Mouse (Mus musculus): ENCODE results near the gene 1500009L16Rik. TPM values are rescaled to one million over a fixed set of nuclear protein-coding genes. Genes with fewer than 3 reads are reported as not detected.

The 1500009L16Rik gene
- polyA plus RNA-seq (2021), result 4.4 TPM

DNA sequence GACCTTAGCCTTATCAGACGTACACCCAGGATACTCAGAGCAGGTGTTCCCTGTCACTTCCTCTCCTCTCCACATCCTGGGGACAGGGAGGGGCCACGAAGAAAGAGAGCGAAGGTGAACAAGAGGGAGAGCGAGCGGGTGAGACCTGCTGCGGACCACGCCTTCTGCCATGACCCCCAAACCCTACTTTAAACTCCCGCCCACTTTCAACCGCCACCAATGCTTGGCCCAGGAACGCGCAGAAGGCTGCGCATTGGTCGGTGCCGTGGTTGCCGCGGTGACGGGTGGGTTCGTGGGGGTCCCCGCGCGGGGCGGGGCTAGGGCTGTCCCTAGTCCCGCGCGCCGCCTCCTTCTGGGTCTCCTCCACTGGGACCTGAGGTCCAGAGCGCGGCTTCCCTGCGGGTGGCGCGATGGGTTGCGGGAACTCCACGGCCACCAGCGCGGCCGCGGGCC is at the start of gene 1500009L16Rik:
1500009L16Rik (plus strand) TSS at position 287 of the 453 bp plus-strand sequence.
- CTCF ChIA-PET, result interaction anchor here (1.6 to 2.1 kb wide), 2 partner anchors 10 to 11 kb away, joined by 3 to 8 read pairs; no protein-coding TSS in a partner anchor
- POLR2A ChIA-PET, result no interaction called here
- ATAC-seq (peak; percentile 61), DNase-seq (ENCODE audit: low read depth, low spot score) (no peak)
- in situ Hi-C loops (cut with MboI; ENCODE audit: low pct_unique_long_range_greater_than_20kb), result no loop called here
- no peak for TF ChIP-seq CTCF (IDR thresholded peaks at IDR 0.05)
- peaks cover 6% of the 10 kb centered on the region for H3K27me3 ChIP-seq

DNA sequence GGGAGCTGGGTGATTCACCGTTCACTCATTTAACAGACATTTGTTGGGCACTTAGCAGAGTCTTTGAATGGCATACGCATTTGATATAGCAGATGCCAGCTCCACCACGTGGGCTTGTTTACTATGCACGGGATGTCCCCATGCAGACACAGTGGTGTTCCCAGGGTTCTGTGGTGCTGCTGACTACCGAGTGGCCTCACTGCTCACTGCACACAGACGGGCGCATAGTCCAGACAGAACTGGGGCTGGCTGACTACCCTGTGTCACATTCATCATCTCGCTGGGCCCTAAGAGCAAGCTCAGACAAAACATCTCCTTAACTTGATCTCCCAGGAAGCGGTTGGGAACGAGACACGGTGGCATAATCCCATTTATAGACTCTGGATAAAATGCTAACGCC is 41.3 kb upstream of the 1500009L16Rik start:
- ChIA-PET POLR2A (no interaction called here), CTCF (no interaction called here)
- in situ Hi-C loops (cut with MboI; ENCODE audit: low pct_unique_long_range_greater_than_20kb), result no loop called here
- DNase-seq (ENCODE audit: low read depth, low spot score), result no peak
- TF ChIP-seq CTCF (IDR thresholded peaks at IDR 0.05), result no peak
- no peaks in the 10 kb centered on the region for H3K27me3 ChIP-seq
- ATAC-seq, result no peak

DNA sequence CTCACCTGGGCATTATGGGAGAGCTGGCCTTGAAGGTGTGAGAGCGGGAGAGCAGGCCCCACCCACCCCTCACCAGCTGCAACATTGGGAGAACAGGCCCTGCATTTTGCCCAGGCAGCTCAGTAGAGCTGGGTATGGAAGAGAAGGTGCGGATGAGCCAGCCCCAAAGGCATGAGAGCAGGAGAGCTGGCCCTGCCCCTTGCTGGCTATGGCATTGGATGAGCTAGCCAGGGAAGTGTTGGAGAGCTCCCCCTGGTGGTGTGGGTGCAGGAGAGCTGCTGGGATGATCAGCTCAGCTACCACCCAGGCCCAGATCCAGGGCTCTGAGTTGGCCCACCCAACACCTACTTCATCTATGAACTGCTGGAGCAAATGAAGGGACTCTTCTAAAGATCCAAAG is 34.5 kb upstream of the 1500009L16Rik start:
- in situ Hi-C loops (cut with MboI; ENCODE audit: low pct_unique_long_range_greater_than_20kb), result no loop called here
- DNase-seq (ENCODE audit: low read depth, low spot score), result no peak
- ChIA-PET POLR2A (no interaction called here), CTCF (interaction anchor here (1.1 kb wide), 1 partner anchor 35 kb away, joined by 4 read pairs; no protein-coding TSS in a partner anchor)
- no peaks in the 10 kb centered on the region for H3K27me3 ChIP-seq
- no peak for ATAC-seq
- no peak for TF ChIP-seq CTCF (IDR thresholded peaks at IDR 0.05)

DNA sequence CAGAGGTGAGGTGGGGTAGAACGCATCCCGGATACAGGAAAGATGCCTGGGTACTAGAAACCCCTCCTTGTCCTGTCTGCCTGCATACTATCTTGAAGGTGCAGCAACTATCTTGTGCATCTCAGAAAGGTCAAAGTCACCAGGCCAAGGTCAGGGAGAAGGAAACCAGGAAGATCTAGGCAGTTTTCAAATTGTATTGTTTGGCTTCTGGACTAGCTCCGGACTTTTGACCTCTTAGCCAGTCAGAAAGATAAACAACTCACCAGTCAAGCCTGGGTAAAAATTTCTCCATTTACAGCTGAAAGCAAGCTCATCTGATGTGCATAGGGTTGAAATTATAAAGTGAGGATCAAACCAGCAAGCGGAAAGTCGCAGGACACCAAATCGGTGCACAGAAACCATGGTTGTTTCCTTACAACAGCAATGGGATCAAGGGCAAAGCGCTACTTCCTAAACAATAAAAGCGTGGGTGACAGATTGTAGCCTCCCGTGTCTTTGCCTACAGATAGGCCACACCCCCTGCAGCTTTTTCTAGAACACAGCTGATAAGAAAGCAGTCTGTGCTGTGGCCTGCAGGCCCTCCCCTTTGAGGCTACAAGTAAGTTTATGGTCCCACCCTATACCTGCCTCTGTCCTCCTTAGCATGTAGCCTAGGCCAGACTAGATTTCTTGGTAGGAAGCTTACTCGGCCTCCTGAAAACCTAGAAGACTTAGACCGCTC is 30.3 kb upstream of the 1500009L16Rik start:
- ChIA-PET CTCF (no interaction called here), POLR2A (no interaction called here)
- no peak for DNase-seq (ENCODE audit: low read depth, low spot score)
- in situ Hi-C loops (cut with MboI; ENCODE audit: low pct_unique_long_range_greater_than_20kb), result no loop called here
- no peaks in the 10 kb centered on the region for H3K27me3 ChIP-seq
- no peak for ATAC-seq
- TF ChIP-seq CTCF (IDR thresholded peaks at IDR 0.05), result no peak

DNA sequence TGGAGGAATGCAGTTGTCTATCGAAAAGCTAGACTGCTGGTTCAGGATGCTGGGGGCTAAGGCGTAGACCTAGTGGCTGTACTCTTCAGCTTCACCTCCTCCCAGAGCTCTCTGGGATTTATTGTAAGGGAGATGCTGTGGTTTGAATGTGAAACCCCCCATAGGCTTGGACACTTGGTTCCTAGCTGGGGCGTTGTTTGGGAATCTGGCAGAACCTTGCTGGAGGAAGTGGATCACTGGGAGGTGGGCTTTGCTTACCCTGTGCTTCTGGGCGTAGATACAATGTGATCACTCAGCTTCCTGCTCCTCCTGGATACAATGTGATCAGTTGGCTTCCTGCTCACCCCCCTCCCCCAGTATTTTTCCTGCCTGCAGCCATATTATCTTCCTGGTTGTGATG is 26.4 kb upstream of the 1500009L16Rik start:
- ChIA-PET CTCF (interaction anchor here (0.7 to 1.6 kb wide), 4 partner anchors 10 to 80 kb away, joined by 3 to 5 read pairs (median 4); no protein-coding TSS in a partner anchor), POLR2A (no interaction called here)

DNA sequence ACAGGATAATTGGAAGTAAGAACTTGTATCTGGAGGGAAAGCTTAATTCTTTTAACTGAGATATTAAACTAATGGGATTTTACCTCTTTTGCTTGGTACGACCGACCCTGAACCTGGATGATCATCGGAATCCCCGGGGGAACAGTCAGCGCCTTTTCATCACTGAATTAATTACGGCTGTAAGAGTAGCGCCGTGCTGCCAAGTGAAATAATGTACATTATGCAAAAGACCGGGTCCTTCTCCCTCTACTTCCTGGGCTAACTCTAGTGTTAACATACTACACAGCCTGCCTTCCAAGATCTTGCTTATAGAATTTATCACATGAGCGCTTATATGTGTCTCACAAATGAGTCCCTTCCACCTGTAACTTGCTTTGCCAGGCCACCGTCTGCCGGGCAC is 16.0 kb upstream of the 1500009L16Rik start:
- ChIA-PET POLR2A (no interaction called here), CTCF (interaction anchor here (0.7 kb wide), 1 partner anchor 10 kb away, joined by 3 read pairs; no protein-coding TSS in a partner anchor)
- DNase-seq (ENCODE audit: low read depth, low spot score) (no peak), ATAC-seq (no peak)
- in situ Hi-C loops (cut with MboI; ENCODE audit: low pct_unique_long_range_greater_than_20kb), result no loop called here
- peaks cover 3% of the 10 kb centered on the region for H3K27me3 ChIP-seq
- TF ChIP-seq CTCF (IDR thresholded peaks at IDR 0.05), result no peak

More for the DNA sequence above, 26.4 kb upstream of the 1500009L16Rik start:
- no peak for TF ChIP-seq CTCF (IDR thresholded peaks at IDR 0.05)
- in situ Hi-C loops (cut with MboI; ENCODE audit: low pct_unique_long_range_greater_than_20kb), result no loop called here
- DNase-seq (ENCODE audit: low read depth, low spot score) (no peak), ATAC-seq (no peak)
- no peaks in the 10 kb centered on the region for H3K27me3 ChIP-seq

DNA sequence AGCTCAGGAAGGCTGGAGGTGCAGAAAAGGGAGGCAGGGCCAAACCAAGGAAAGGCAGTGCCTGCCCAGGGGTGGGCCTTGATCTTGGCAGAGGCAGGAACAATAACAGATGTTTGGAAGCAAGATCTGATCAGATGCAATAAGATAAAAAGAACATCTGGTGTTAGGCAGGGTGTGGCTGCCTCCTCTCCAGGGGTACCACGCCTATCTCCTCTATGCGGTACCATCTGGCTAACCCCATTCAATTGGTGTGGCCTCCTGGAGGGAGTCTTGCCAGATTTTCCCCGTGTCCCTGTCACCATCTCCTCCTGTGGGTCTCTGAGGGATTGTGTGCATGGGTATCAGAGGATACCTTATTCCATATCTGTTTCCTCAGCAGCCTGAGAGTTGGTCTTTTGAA is 12.7 kb upstream of the 1500009L16Rik start:
- POLR2A ChIA-PET, result no interaction called here
- in situ Hi-C loops (cut with MboI; ENCODE audit: low pct_unique_long_range_greater_than_20kb), result no loop called here
- no peak for TF ChIP-seq CTCF (IDR thresholded peaks at IDR 0.05)

DNA sequence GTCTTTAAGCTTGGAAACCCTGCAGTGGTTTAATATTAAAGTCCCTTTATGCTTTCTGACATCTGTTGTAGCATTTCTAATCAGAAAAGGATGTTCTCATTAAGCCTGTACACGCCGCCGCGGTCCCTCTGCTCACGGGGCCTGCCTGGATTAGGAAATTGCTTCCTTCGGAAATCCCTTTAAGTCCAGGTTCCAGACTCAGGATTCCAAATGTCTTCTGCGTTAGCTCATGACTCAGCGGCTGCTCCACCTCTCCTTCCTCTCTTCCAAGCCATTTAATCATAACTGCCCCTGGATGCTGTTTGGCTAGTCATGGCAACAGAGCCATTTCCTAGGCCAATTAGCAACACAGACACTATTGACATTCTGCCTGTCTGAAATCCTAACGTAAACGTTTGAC is 10.9 kb upstream of the 1500009L16Rik start:
- H3K27me3 ChIP-seq, result peaks cover 2% of the 10 kb centered on the region
- POLR2A ChIA-PET, result no interaction called here
- CTCF ChIA-PET, result interaction anchor here (1.9 kb wide), 1 partner anchor 11 kb away, joined by 8 read pairs; the partner anchor contains the start of gene 1500009L16Rik
- ATAC-seq (no peak), DNase-seq (ENCODE audit: low read depth, low spot score) (peak; percentile 13)
- TF ChIP-seq CTCF (IDR thresholded peaks at IDR 0.05), result no peak
- in situ Hi-C loops (cut with MboI; ENCODE audit: low pct_unique_long_range_greater_than_20kb), result no loop called here

More for the DNA sequence above, 12.7 kb upstream of the 1500009L16Rik start:
- peaks cover 3% of the 10 kb centered on the region for H3K27me3 ChIP-seq
- ATAC-seq, result no peak
- DNase-seq (ENCODE audit: low read depth, low spot score), result no peak
- CTCF ChIA-PET, result no interaction called here

DNA sequence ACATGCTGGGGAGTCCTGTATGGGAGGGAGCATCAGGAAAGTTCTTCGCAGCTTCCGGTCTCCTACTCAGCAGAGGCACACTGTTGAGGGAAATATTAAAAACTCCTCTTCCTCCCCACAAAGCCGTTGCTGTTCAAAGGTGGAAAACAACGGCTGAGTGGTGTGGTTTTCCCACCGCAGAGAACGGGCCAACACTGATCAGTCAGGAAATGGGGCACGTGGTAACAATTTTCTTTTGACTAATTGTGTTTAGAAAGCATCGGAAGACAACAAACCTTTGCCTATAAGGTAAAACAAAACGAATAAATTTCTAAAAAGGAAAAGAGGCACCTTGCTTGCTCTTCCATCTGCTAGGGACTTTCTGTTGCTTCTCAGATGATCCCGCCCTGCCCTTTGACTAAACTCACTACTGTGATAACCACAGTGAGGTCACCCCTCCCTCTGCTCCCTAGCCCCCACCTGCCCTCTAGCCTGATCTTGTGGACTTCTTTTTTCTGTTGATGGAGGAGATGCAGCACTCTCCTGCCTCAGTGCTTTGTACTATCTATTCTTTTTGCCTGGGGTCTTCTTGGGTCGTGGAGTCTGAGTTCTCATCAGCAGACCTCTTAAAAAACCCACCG is 3.7 kb upstream of the 1500009L16Rik start:
- no peak for DNase-seq (ENCODE audit: low read depth, low spot score)
- ChIA-PET CTCF (no interaction called here), POLR2A (no interaction called here)
- peaks cover 6% of the 10 kb centered on the region for H3K27me3 ChIP-seq
- in situ Hi-C loops (cut with MboI; ENCODE audit: low pct_unique_long_range_greater_than_20kb), result no loop called here
- ATAC-seq, result no peak
- no peak for TF ChIP-seq CTCF (IDR thresholded peaks at IDR 0.05)

DNA sequence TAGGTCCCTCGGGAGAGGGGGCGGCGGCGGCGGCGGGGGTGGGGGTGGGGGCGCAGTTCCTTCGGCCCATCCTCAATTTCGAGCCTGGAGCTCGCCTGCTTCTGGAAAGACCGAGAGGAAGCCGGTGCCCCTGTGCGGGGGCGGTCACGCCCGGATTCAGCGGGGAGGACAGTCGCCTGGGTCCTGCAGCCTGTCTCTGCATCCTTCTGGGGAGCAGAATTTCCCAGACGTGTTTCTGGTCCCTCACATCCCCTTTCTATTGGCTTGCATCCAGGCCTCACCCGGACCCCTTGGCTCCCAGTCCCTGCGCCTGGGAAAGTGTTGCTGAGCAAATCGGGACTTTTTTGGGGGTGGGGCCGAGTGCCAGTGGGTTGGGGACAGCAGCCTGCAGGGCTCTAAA is 390 bp downstream of the 1500009L16Rik start:
- in situ Hi-C loops (cut with MboI; ENCODE audit: low pct_unique_long_range_greater_than_20kb), result no loop called here
- no peak for TF ChIP-seq CTCF (IDR thresholded peaks at IDR 0.05)
- ChIA-PET CTCF (interaction anchor here (2.1 kb wide), 1 partner anchor 11 kb away, joined by 8 read pairs; no protein-coding TSS in a partner anchor), POLR2A (no interaction called here)
- DNase-seq (ENCODE audit: low read depth, low spot score) (no peak), ATAC-seq (peak; percentile 14)
- H3K27me3 ChIP-seq, result peaks cover 6% of the 10 kb centered on the region
